Mouse (Mus musculus) embryo, embryonic 11 days (tissue): Measurements from ENCODE around the gene Gabrb2.
A peak's percentile ranks its signal among the peaks of the same experiment; 100 is the strongest.

Experiments used
- DNase-seq: peaks from one replicate; pipeline ENCODE4 v3.0.0-alpha.2; 2015

Gabrb2 gene

GRCm38 (mm10) chr11:42535286-42535685, 115.7 kb downstream of the Gabrb2 start:
- no peak for DNase-seq

GRCm38 (mm10) chr11:42535861-42536260, 116.3 kb downstream of the Gabrb2 start:
- no peak for DNase-seq

- DNase-seq, result no peak
These were observed 123.3 kb downstream of the Gabrb2 start for GRCm38 (mm10) chr11:42542861-42543260.

- DNase-seq, result no peak
These were observed 146.5 kb downstream of the Gabrb2 start for GRCm38 (mm10) chr11:42566023-42566422.

- no peak for DNase-seq
These were observed 151.9 kb downstream of the Gabrb2 start for GRCm38 (mm10) chr11:42571467-42571866.

GRCm38 (mm10) chr11:42575146-42575873, 155.8 kb downstream of the Gabrb2 start:
- DNase-seq, result no peak

- DNase-seq, result no peak
These were observed 160.2 kb downstream of the Gabrb2 start for GRCm38 (mm10) chr11:42579804-42580203.

- no peak for DNase-seq
These were observed 161.6 kb downstream of the Gabrb2 start for GRCm38 (mm10) chr11:42581123-42581522.

- DNase-seq, result no peak
These were observed 162.2 kb downstream of the Gabrb2 start for GRCm38 (mm10) chr11:42581753-42582152.

- no peak for DNase-seq
These were observed 172.9 kb downstream of the Gabrb2 start for GRCm38 (mm10) chr11:42592418-42592817.

- no peak for DNase-seq
These were observed 186.7 kb downstream of the Gabrb2 start for GRCm38 (mm10) chr11:42606225-42606624.

GRCm38 (mm10) chr11:42609128-42609763, 189.7 kb downstream of the Gabrb2 start:
- no peak for DNase-seq

GRCm38 (mm10) chr11:42618195-42618594, 198.6 kb downstream of the Gabrb2 start:
- no peak for DNase-seq

GRCm38 (mm10) chr11:42621109-42621508, 201.6 kb downstream of the Gabrb2 start:
- DNase-seq, result no peak

GRCm38 (mm10) chr11:42650111-42650510, 230.6 kb downstream of the Gabrb2 start:
- DNase-seq, result peak; percentile 3

GRCm38 (mm10) chr11:42651572-42651971, 232.0 kb downstream of the Gabrb2 start:
- no peak for DNase-seq

- DNase-seq, result no peak
These were observed 234.6 kb downstream of the Gabrb2 start for GRCm38 (mm10) chr11:42654189-42654588.

- no peak for DNase-seq
These were observed 249.1 kb downstream of the Gabrb2 start for GRCm38 (mm10) chr11:42668657-42669056.
